Mouse (Mus musculus) inflammation-experienced regulatory T-cells, adult 6 months (primary cell): ENCODE measurements around the gene Dot1l. TPM values are rescaled to one million over a fixed set of nuclear protein-coding genes. Genes with fewer than 3 reads are reported as not detected.

ENCODE experiments used
- ATAC-seq: one replicate; pipeline ENCODE4 v1.8.0; 2017
- polyA plus RNA-seq, 3 experiments: library from polyadenylated mRNA; unstranded; fragments of 100-300 nt; shearing (Covaris generic); gene quantifications; one replicate each; pipeline ENCODE4 v1.2.1; 2017

Dot1l gene
- polyA plus RNA-seq, 3 experiments from 2014 or later, result 10.9 to 23.4 (median 15.3) TPM

- ATAC-seq, result no peak
Measured at GRCm38 (mm10) chr10:80758651-80759050, 3.6 kb downstream of the Dot1l start.

- no peak for ATAC-seq
Measured at GRCm38 (mm10) chr10:80760596-80761524, 5.9 kb downstream of the Dot1l start.

GRCm38 (mm10) chr10:80761821-80762220 lies 6.8 kb downstream of the Dot1l start:
- ATAC-seq, result no peak

- ATAC-seq, result peak; percentile 35
Measured at GRCm38 (mm10) chr10:80763502-80763901, 8.5 kb downstream of the Dot1l start.

GRCm38 (mm10) chr10:80765746-80766145 lies 10.7 kb downstream of the Dot1l start:
- no peak for ATAC-seq

GRCm38 (mm10) chr10:80766161-80766815 lies 11.3 kb downstream of the Dot1l start:
- ATAC-seq, result no peak

GRCm38 (mm10) chr10:80768365-80768764 lies 13.4 kb downstream of the Dot1l start:
- ATAC-seq, result no peak

GRCm38 (mm10) chr10:80773816-80774215 lies 18.8 kb downstream of the Dot1l start:
- ATAC-seq, result no peak

GRCm38 (mm10) chr10:80774549-80774948 lies 19.5 kb downstream of the Dot1l start:
- peak; percentile 72 for ATAC-seq

- no peak for ATAC-seq
Measured at GRCm38 (mm10) chr10:80774981-80775380, 20.0 kb downstream of the Dot1l start.

- ATAC-seq, result no peak
Measured at GRCm38 (mm10) chr10:80775731-80776130, 20.7 kb downstream of the Dot1l start.

- no peak for ATAC-seq
Measured at GRCm38 (mm10) chr10:80776358-80776869, 21.4 kb downstream of the Dot1l start.

- ATAC-seq, result no peak
Measured at GRCm38 (mm10) chr10:80777123-80777522, 22.1 kb downstream of the Dot1l start.

- no peak for ATAC-seq
Measured at GRCm38 (mm10) chr10:80779565-80779964, 24.6 kb downstream of the Dot1l start.

GRCm38 (mm10) chr10:80784302-80784701 lies 29.3 kb downstream of the Dot1l start:
- no peak for ATAC-seq

- ATAC-seq, result no peak
Measured at GRCm38 (mm10) chr10:80784871-80785270, 29.9 kb downstream of the Dot1l start.

GRCm38 (mm10) chr10:80785963-80786362 lies 31.0 kb downstream of the Dot1l start:
- ATAC-seq, result no peak

GRCm38 (mm10) chr10:80787517-80787916 lies 32.5 kb downstream of the Dot1l start:
- ATAC-seq, result no peak

GRCm38 (mm10) chr10:80790761-80791404 lies 35.9 kb downstream of the Dot1l start:
- no peak for ATAC-seq

- no peak for ATAC-seq
Measured at GRCm38 (mm10) chr10:80791476-80792174, 36.6 kb downstream of the Dot1l start.

GRCm38 (mm10) chr10:80792175-80793032 lies 37.4 kb downstream of the Dot1l start:
- peak; percentile 44 for ATAC-seq
